30 mouse cellular contexts compared by ENCODE assay signal in genomic region chr7:89867221-89867620, GRCm38 (mm10). TPM values are rescaled to one million over a fixed set of nuclear protein-coding genes. Genes with fewer than 3 reads are reported as not detected.
A peak's percentile ranks its signal among the peaks of the same experiment; 100 is the strongest.
DNase-seq lines count a peak whose midpoint lies in the region; ATAC-seq and TF ChIP-seq lines count a peak whose summit lies in the region.
"Had no signal": no experiment of that assay in that cellular context is flagged by ENCODE, and none has a peak within 500 bp of the region (broad histone marks: within the 10 kb centered on the region; RNA-seq: fewer than 3 reads in every experiment).

No protein-coding gene starts in this region.

- TF ChIP-seq CTCF in liver, postnatal 0 days (IDR thresholded peaks at IDR 0.05; ENCODE audit: low read depth), result no peak

- 40% methylated on average over 5 of the region's 5 CpGs for WGBS in liver, postnatal 0 days (ENCODE audit: insufficient replicate concordance)

- no peak overlapping the region for H3K4me2 ChIP-seq in liver, postnatal 0 days (ENCODE audit: low read depth, low read length)
- H3K4me2 ChIP-seq: forebrain, embryonic 13.5 days; heart, embryonic 11.5 days; hindbrain, embryonic 13.5 days had no signal

- DNase-seq in heart, adult 11 months, result peak; percentile 76
- no peak for DNase-seq in heart, postnatal 25 days (ENCODE audit: low spot score)
- peak; percentile 42 for DNase-seq in lung, postnatal 36 days
- no peak for DNase-seq in lung, postnatal 25 days (ENCODE audit: low spot score)
- DNase-seq in liver, postnatal 0 days, result no peak
- DNase-seq: adrenal gland, adult 2 months; adrenal gland, postnatal 14 days; B cell, adult 2 months; cerebellum, adult 11 months; cerebellum, adult 2 months; cerebellum, adult 9-11 months; cerebellum, postnatal 25 days; gastrocnemius, postnatal 10 days; gastrocnemius, postnatal 36 days; heart, postnatal 36 days had no signal

- ATAC-seq in common myeloid progenitor, adult 5-6 weeks (replicated peaks; ENCODE audit: low read depth, poor library complexity, severe bottlenecking), result 0 out of 2 replicates have a peak, but pooled peaks have one; percentile 25
- no peak for ATAC-seq in liver, postnatal 0 days
- ATAC-seq: forebrain, embryonic 13.5 days; forebrain, embryonic 16.5 days; hindbrain, embryonic 16.5 days had no signal

- H3K27me3 ChIP-seq in liver, postnatal 0 days (ENCODE audit: insufficient read depth, low read length), result no peaks in the 10 kb centered on the region
- H3K27me3 ChIP-seq: CH12.LX; forebrain, embryonic 13.5 days; hindbrain, embryonic 13.5 days had no signal

- H3K4me1 ChIP-seq in liver, postnatal 0 days (ENCODE audit: insufficient read depth), result no peaks in the 10 kb centered on the region
- H3K4me1 ChIP-seq: forebrain, embryonic 10.5 days; forebrain, embryonic 13.5 days; hindbrain, embryonic 10.5 days; hindbrain, embryonic 13.5 days had no signal

- no peaks in the 10 kb centered on the region for H3K9me3 ChIP-seq in liver, postnatal 0 days (ENCODE audit: low read length)
- H3K9me3 ChIP-seq: forebrain, embryonic 10.5 days; forebrain, embryonic 13.5 days; G1E; hindbrain, embryonic 10.5 days; hindbrain, embryonic 13.5 days had no signal

- no peak for TF ChIP-seq EP300 in liver, postnatal 0 days (IDR thresholded peaks at IDR 0.05; ENCODE audit: low read depth)

- no peak overlapping the region for H3K4me3 ChIP-seq in liver, postnatal 0 days (ENCODE audit: low read depth, low read length)
- H3K4me3 ChIP-seq: forebrain, embryonic 10.5 days; forebrain, embryonic 13.5 days; hindbrain, embryonic 10.5 days; hindbrain, embryonic 13.5 days had no signal

- H3K36me3 ChIP-seq in liver, postnatal 0 days (replicated peaks; ENCODE audit: insufficient read depth, low read length), result no peaks in the 10 kb centered on the region
- H3K36me3 ChIP-seq: forebrain, embryonic 10.5 days; G1E; hindbrain, embryonic 10.5 days; hindbrain, embryonic 13.5 days had no signal

- H3K9ac ChIP-seq in liver, postnatal 0 days (replicated peaks), result no peak overlapping the region
- H3K9ac ChIP-seq: forebrain, embryonic 13.5 days; hindbrain, embryonic 13.5 days had no signal

- no peak overlapping the region for H3K27ac ChIP-seq in liver, postnatal 0 days (ENCODE audit: low read depth)
- H3K27ac ChIP-seq: forebrain, embryonic 10.5 days; forebrain, embryonic 13.5 days; hindbrain, embryonic 10.5 days; hindbrain, embryonic 13.5 days had no signal

- intact Hi-C loops in heart, postnatal 25 days (cut with DNase I), result no loop called here

RNA-seq across cellular contexts. Expression of gene Ccdc81, which starts 36.2 kb away (rescaled TPM):
- not detected for total RNA-seq in heart, postnatal 25 days (2021)
- not detected in 2 replicates for total RNA-seq in common myeloid progenitor, adult 5-6 weeks (2017)
- not detected in 2 replicates for polyA plus RNA-seq in liver, postnatal 0 days (2015; fragmentation: Nextera tagmentation; extraction: Ambion mirVana)
- total RNA-seq: CH12.LX; G1E; gastrocnemius, adult 18-20 months; gastrocnemius, postnatal 36 days; granulocyte monocyte progenitor cell, adult 5-6 weeks; heart, adult 8-10 months; heart, postnatal 36 days had no signal
- polyA plus RNA-seq: adrenal gland, adult 2 months; forebrain, embryonic 10.5 days; G1E; heart, embryonic 11.5 days; heart, embryonic 14.5 days; heart, postnatal 0 days had no signal

Comparison
In these comparisons a context has a peak if more than half of its experiments do, and no peak if none do; other contexts are left out.
1. DNase-seq: peak in heart, adult 11 months (single experiment) and lung, postnatal 36 days (single experiment); none in heart, postnatal 25 days (single experiment), lung, postnatal 25 days (single experiment) and liver, postnatal 0 days (single experiment).